ENCODE assay signal across 9 mouse cellular contexts in genomic region chr15:99096061-99096793, GRCm38 (mm10). TPM values are rescaled to one million over a fixed set of nuclear protein-coding genes. Genes with fewer than 3 reads are reported as not detected.
DNase-seq lines count a peak whose midpoint lies in the region; ATAC-seq and TF ChIP-seq lines count a peak whose summit lies in the region.
"Had no signal": no experiment of that assay in that cellular context is flagged by ENCODE, and none has a peak within 500 bp of the region (broad histone marks: within the 10 kb centered on the region; RNA-seq: fewer than 3 reads in every experiment).

No protein-coding gene starts in this region.

- H3K4me2 ChIP-seq in lung, postnatal 0 days (replicated peaks; ENCODE audit: low read depth, low read length), result peak overlapping the region; percentile 54
- peak overlapping the region; percentile 85 for H3K4me2 ChIP-seq in limb, embryonic 14.5 days (replicated peaks; ENCODE audit: low read depth, low read length, severe bottlenecking)
- H3K4me2 ChIP-seq in stomach, embryonic 14.5 days (replicated peaks; ENCODE audit: low read depth, low read length), result peak overlapping the region; percentile 60

- H3K4me3 ChIP-seq in lung, postnatal 0 days (ENCODE audit: low read depth, low read length), result peak overlapping the region; percentile 29
- H3K4me3 ChIP-seq in hindbrain, embryonic 10.5 days, result peak overlapping the region; percentile 52
- peak overlapping the region; percentile 41 for H3K4me3 ChIP-seq in limb, embryonic 14.5 days (replicated peaks; ENCODE audit: low read length)
- peak overlapping the region; percentile 34 for H3K4me3 ChIP-seq in stomach, embryonic 14.5 days (ENCODE audit: low read depth, low read length)

- TF ChIP-seq CTCF in lung, postnatal 0 days (IDR thresholded peaks at IDR 0.05), result no peak

- no peak overlapping the region for H3K27ac ChIP-seq in lung, postnatal 0 days (ENCODE audit: low read length)
- peak overlapping the region; percentile 81 for H3K27ac ChIP-seq in hindbrain, embryonic 10.5 days
- H3K27ac ChIP-seq in limb, embryonic 14.5 days (replicated peaks; ENCODE audit: low read depth, low read length), result no peak overlapping the region
- no peak overlapping the region for H3K27ac ChIP-seq in stomach, embryonic 14.5 days (ENCODE audit: low read length)

- ATAC-seq in lung, postnatal 0 days, result no peak
- no peak for ATAC-seq in limb, embryonic 14.5 days (ENCODE audit: low FRiP score, low read depth)
- ATAC-seq in stomach, embryonic 14.5 days (ENCODE audit: insufficient number of reproducible peaks, insufficient read depth, low FRiP score, low read depth), result no peak

- peaks cover 3% of the 10 kb centered on the region; the same call in 1 of the 2 replicates for H3K4me1 ChIP-seq in lung, postnatal 0 days (ENCODE audit: insufficient read depth, low read depth, low read length)
- H3K4me1 ChIP-seq in hindbrain, embryonic 10.5 days (replicated peaks), result peaks cover 74% of the 10 kb centered on the region
- peaks cover 34% of the 10 kb centered on the region for H3K4me1 ChIP-seq in limb, embryonic 14.5 days (ENCODE audit: control insufficient read depth, insufficient read depth, low read length)
- peaks cover 31% of the 10 kb centered on the region for H3K4me1 ChIP-seq in stomach, embryonic 14.5 days (ENCODE audit: control insufficient read depth, insufficient read depth, low read length)

- no peak overlapping the region for H3K9ac ChIP-seq in lung, postnatal 0 days (replicated peaks; ENCODE audit: low read depth)
- peak overlapping the region; percentile 34 for H3K9ac ChIP-seq in limb, embryonic 14.5 days (ENCODE audit: low read depth, low read length, severe bottlenecking)
- 0 out of 2 replicates have a peak overlapping the region, but pooled peaks have one; percentile 18 for H3K9ac ChIP-seq in stomach, embryonic 14.5 days (replicated peaks; ENCODE audit: low read depth, low read length)

- H3K36me3 ChIP-seq in lung, postnatal 0 days (ENCODE audit: insufficient read depth, low read length), result no peaks in the 10 kb centered on the region
- H3K36me3 ChIP-seq in hindbrain, embryonic 10.5 days, result no peaks in the 10 kb centered on the region
- H3K36me3 ChIP-seq in limb, embryonic 14.5 days (ENCODE audit: control insufficient read depth, insufficient read depth, low read length), result no peaks in the 10 kb centered on the region
- H3K36me3 ChIP-seq in stomach, embryonic 14.5 days (ENCODE audit: control insufficient read depth, insufficient read depth, low read length), result no peaks in the 10 kb centered on the region

- DNase-seq in lung, postnatal 0 days (ENCODE audit: low spot score), result no peak
- DNase-seq in lung, postnatal 25 days (ENCODE audit: low spot score), result no peak
- DNase-seq in hindbrain, embryonic 10.5 days (ENCODE audit: low spot score), result no peak
- no peak for DNase-seq in limb, embryonic 14.5 days (ENCODE audit: low spot score)
- DNase-seq in gastrocnemius, postnatal 10 days, result no peak
- no peak for DNase-seq in right cerebral cortex, postnatal 4 days
- DNase-seq in lung, adult 18-20 months, result no peak
- DNase-seq: layer of hippocampus, postnatal 36 days had no signal

- no peak for TF ChIP-seq POLR2A in limb, embryonic 14.5 days (IDR thresholded peaks at IDR 0.05; ENCODE audit: borderline replicate concordance, extremely low read depth, insufficient read depth, insufficient read length)

- H3K27me3 ChIP-seq in lung, postnatal 0 days (replicated peaks; ENCODE audit: insufficient read depth, low read length), result peaks cover 74% of the 10 kb centered on the region
- peaks cover 96% of the 10 kb centered on the region for H3K27me3 ChIP-seq in hindbrain, embryonic 10.5 days (ENCODE audit: insufficient read depth, poor library complexity, severe bottlenecking)
- H3K27me3 ChIP-seq in limb, embryonic 14.5 days (ENCODE audit: control insufficient read depth, insufficient read depth, low read length), result peaks cover 82% of the 10 kb centered on the region
- peaks cover 68% of the 10 kb centered on the region for H3K27me3 ChIP-seq in stomach, embryonic 14.5 days (ENCODE audit: control insufficient read depth, insufficient read depth, low read length)

- 8% methylated on average over 24 of the region's 24 CpGs for WGBS in lung, postnatal 0 days
- WGBS in hindbrain, embryonic 10.5 days, result 2% methylated on average over 24 of the region's 24 CpGs
- WGBS in limb, embryonic 14.5 days, result 3% methylated on average over 24 of the region's 24 CpGs
- WGBS in stomach, embryonic 14.5 days, result 4% methylated on average over 24 of the region's 24 CpGs

- no peak for TF ChIP-seq EP300 in lung, postnatal 0 days (IDR thresholded peaks at IDR 0.05)

- H3K9me3 ChIP-seq in lung, postnatal 0 days (ENCODE audit: low read length), result no peaks in the 10 kb centered on the region
- H3K9me3 ChIP-seq in hindbrain, embryonic 10.5 days, result no peaks in the 10 kb centered on the region
- no peaks in the 10 kb centered on the region for H3K9me3 ChIP-seq in limb, embryonic 14.5 days (ENCODE audit: control insufficient read depth, low read length)
- H3K9me3 ChIP-seq in stomach, embryonic 14.5 days (ENCODE audit: control insufficient read depth, low read depth, low read length), result no peaks in the 10 kb centered on the region

RNA-seq across cellular contexts. Expression of gene Dnajc22, which starts 3.3 kb away (rescaled TPM):
- polyA plus RNA-seq in lung, postnatal 0 days (2015; fragmentation: Nextera tagmentation; extraction: Ambion mirVana), result 0.50 and 0.96 TPM in 2 replicates
- polyA plus RNA-seq in hindbrain, embryonic 10.5 days (2016; fragmentation: Nextera tagmentation; extraction: Ambion mirVana), result 1.9 and 2.2 TPM in 2 replicates
- polyA plus RNA-seq in limb, embryonic 14.5 days (2012; rRNA removed), result 0.87 and 1.7 TPM in 2 replicates
- 0.11 and 0.37 TPM in 2 replicates for polyA plus RNA-seq in limb, embryonic 14.5 days (2014; fragmentation: Nextera tagmentation; extraction: Ambion mirVana)
- polyA plus RNA-seq in stomach, embryonic 14.5 days (2014; fragmentation: Nextera tagmentation; extraction: Ambion mirVana), result 9.3 and 11.0 TPM in 2 replicates
- under 1 TPM in 1 of 2 experiments, not detected in 1; 0.50 TPM for total RNA-seq in gastrocnemius, postnatal 10 days (2021)

RNA-seq across cellular contexts. Expression of gene C1ql4, which starts 8.6 kb away (rescaled TPM):
- polyA plus RNA-seq in lung, postnatal 0 days (2015; fragmentation: Nextera tagmentation; extraction: Ambion mirVana), result not detected in 2 replicates
- 0.78 and 8.7 TPM in 2 replicates for polyA plus RNA-seq in hindbrain, embryonic 10.5 days (2016; fragmentation: Nextera tagmentation; extraction: Ambion mirVana)
- 0.13 TPM in 1 of 2 replicates, not detected in the other for polyA plus RNA-seq in limb, embryonic 14.5 days (2012; rRNA removed)
- not detected in 2 replicates for polyA plus RNA-seq in limb, embryonic 14.5 days (2014; fragmentation: Nextera tagmentation; extraction: Ambion mirVana)
- 0.22 TPM in 1 of 2 replicates, not detected in the other for polyA plus RNA-seq in stomach, embryonic 14.5 days (2014; fragmentation: Nextera tagmentation; extraction: Ambion mirVana)
- total RNA-seq in gastrocnemius, postnatal 10 days (2021), result not detected

RNA-seq across cellular contexts. Expression of gene Troap, which starts 21.9 kb away (rescaled TPM):
- polyA plus RNA-seq in lung, postnatal 0 days (2015; fragmentation: Nextera tagmentation; extraction: Ambion mirVana), result 0.95 and 0.99 TPM in 2 replicates
- polyA plus RNA-seq in hindbrain, embryonic 10.5 days (2016; fragmentation: Nextera tagmentation; extraction: Ambion mirVana), result 41.6 and 46.8 TPM in 2 replicates
- polyA plus RNA-seq in limb, embryonic 14.5 days (2012; rRNA removed), result 41.5 and 51.3 TPM in 2 replicates
- 20.3 and 22.1 TPM in 2 replicates for polyA plus RNA-seq in limb, embryonic 14.5 days (2014; fragmentation: Nextera tagmentation; extraction: Ambion mirVana)
- polyA plus RNA-seq in stomach, embryonic 14.5 days (2014; fragmentation: Nextera tagmentation; extraction: Ambion mirVana), result 22.7 and 24.6 TPM in 2 replicates
- 1 to 10 TPM; 2.5 to 4.6 TPM for total RNA-seq in gastrocnemius, postnatal 10 days (2021)

RNA-seq across cellular contexts. Expression of gene Spats2, which starts 29.5 kb away (rescaled TPM):
- polyA plus RNA-seq in lung, postnatal 0 days (2015; fragmentation: Nextera tagmentation; extraction: Ambion mirVana), result 13.7 and 16.3 TPM in 2 replicates
- 58.4 and 62.6 TPM in 2 replicates for polyA plus RNA-seq in hindbrain, embryonic 10.5 days (2016; fragmentation: Nextera tagmentation; extraction: Ambion mirVana)
- 47.1 and 48.4 TPM in 2 replicates for polyA plus RNA-seq in limb, embryonic 14.5 days (2012; rRNA removed)
- polyA plus RNA-seq in limb, embryonic 14.5 days (2014; fragmentation: Nextera tagmentation; extraction: Ambion mirVana), result 39.7 and 41.7 TPM in 2 replicates
- polyA plus RNA-seq in stomach, embryonic 14.5 days (2014; fragmentation: Nextera tagmentation; extraction: Ambion mirVana), result 34.2 and 35.5 TPM in 2 replicates
- total RNA-seq in gastrocnemius, postnatal 10 days (2021), result 10 to 100 TPM; 12.3 to 14.5 TPM

RNA-seq across cellular contexts. Expression of gene Prph, which starts 41.3 kb away (rescaled TPM):
- 0.32 and 0.42 TPM in 2 replicates for polyA plus RNA-seq in lung, postnatal 0 days (2015; fragmentation: Nextera tagmentation; extraction: Ambion mirVana)
- polyA plus RNA-seq in hindbrain, embryonic 10.5 days (2016; fragmentation: Nextera tagmentation; extraction: Ambion mirVana), result 9.7 and 14.4 TPM in 2 replicates
- polyA plus RNA-seq in limb, embryonic 14.5 days (2012; rRNA removed), result 2.7 and 4.2 TPM in 2 replicates
- polyA plus RNA-seq in limb, embryonic 14.5 days (2014; fragmentation: Nextera tagmentation; extraction: Ambion mirVana), result 1.3 and 1.7 TPM in 2 replicates
- 31.1 and 38.9 TPM in 2 replicates for polyA plus RNA-seq in stomach, embryonic 14.5 days (2014; fragmentation: Nextera tagmentation; extraction: Ambion mirVana)
- total RNA-seq in gastrocnemius, postnatal 10 days (2021), result 1 to 10 TPM; 1.7 to 2.0 TPM

Comparison
In these comparisons a context has a peak if more than half of its experiments do, and no peak if none do; other contexts are left out.
1. RNA of gene Troap, which starts 21.9 kb away (polyA plus RNA-seq): 41.6 to 46.8 TPM in hindbrain, embryonic 10.5 days, 20.3 to 51.3 TPM in limb, embryonic 14.5 days and 22.7 to 24.6 TPM in stomach, embryonic 14.5 days; 0.95 to 0.99 TPM in lung, postnatal 0 days; every median in the first group is over 10 times any median in the second.
2. Peak in every context shown above with its lines, with median percentiles within 50 percentile points of each other: H3K4me2 ChIP-seq and H3K4me3 ChIP-seq.